Mouse (Mus musculus): ENCODE measurements around the gene Bfar.
"Not testable (repeated sequence)": the region's sequence is repeated elsewhere in the genome, so short reads cannot be mapped to it uniquely, and the experiment has no call there.

The Bfar gene

DNA sequence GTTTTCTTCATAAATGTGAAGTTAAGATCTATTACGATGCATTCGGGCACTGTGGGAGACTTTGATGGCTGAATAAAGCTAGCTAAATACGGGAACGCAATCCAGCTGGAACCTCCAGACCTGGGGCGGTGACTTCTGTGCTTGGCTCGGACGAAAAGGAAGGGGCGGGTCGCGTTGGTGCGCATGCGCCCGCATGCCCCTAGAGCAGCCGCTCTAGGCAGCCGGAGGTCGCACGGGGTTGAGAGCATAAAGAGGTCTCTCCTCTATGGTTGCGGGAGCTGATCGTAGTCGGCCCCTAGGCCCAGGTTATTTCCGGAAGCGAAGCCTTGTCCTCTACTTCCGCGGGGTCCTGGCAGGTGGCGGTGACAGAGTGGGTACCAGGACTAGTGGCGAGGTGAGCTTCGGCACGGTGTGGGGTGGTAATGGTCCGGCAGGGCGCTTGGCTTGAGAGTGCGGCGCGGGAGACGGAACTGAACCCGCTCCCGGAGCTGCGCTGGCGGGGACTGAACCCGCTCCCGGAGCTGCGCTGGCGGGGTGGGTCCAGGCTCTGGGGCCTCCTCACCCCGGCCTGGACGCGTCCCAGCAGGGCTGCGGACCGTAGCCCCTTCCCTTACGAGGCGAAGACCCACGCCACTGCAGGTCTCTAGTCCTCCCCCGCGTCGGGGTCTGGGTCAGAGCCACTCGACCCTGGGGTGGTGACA is at the start of gene Bfar, which contains the start of gene 3110001I22Rik:
TSS of gene Bfar (plus strand) at position 174 of the 701 bp plus-strand sequence.
TSS of gene 3110001I22Rik (plus strand) at position 245 of the 701 bp plus-strand sequence.
- in situ Hi-C loops (cut with MboI, MseI) = loop anchor here (10.0 kb wide), 1 partner anchor 493 kb away; the partner anchor contains the start of genes Marf1 and Nde1

DNA sequence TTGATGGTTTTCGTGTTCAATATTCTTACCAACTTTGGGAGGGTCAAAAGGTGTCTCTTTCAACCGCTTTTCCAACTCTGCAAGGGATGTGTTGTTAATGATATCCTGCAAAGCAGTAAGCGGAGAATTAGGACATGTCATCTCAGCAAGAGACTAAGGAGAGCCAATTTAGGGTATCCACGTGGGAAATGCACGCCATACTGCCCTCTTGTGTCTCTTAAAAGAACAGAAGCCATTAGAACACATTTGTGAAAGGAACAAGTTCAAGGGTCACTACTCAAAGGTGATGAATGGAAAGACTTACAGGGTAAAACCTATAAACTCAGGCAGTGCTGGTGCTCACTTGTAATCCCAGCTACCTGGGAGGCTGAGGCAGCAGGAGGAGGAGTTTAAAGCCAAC is 43.3 kb upstream of the Bfar start:
- in situ Hi-C loops (cut with MboI, MseI) = no loop called here

DNA sequence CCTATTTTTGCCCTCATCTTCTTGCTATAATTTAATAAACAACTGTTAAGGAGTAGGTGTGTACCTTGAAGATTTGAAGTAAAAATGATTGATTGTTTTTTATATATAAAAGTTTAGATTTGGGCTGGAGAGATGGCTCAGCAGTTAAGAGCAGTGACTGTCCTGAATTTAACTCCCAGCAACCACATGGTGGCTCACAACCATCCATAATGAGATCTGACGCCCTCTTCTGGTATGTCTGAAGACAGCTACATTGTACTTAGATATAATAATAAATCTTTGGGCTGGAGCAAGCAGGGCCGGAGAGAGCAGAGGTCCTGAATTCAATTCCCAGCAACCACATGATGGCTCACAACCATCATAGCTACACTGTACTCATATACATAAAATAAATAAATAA is 33.5 kb upstream of the Bfar start:
- in situ Hi-C loops (cut with MboI, MseI) = not testable (repeated sequence)

DNA sequence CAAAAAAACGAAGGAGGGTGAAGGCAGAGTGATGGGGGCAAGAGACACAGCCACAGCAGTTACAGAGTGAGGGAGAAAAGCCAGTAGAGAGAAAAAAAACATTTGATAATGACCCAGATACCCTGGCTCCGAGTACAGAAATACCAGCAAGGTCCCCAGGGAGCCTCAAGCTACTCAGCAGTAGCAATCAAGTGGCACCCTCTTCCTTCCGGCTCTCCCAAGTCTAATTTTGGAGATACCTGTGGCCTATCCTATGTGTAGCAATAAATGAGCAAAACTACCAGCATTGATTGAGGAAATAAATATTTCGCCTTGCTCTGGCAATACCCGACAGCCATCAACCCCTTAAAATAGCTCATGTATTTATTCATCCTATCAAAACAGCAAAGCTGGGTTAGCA is 32.1 kb upstream of the Bfar start:
- in situ Hi-C loops (cut with MboI, MseI) = no loop called here

DNA sequence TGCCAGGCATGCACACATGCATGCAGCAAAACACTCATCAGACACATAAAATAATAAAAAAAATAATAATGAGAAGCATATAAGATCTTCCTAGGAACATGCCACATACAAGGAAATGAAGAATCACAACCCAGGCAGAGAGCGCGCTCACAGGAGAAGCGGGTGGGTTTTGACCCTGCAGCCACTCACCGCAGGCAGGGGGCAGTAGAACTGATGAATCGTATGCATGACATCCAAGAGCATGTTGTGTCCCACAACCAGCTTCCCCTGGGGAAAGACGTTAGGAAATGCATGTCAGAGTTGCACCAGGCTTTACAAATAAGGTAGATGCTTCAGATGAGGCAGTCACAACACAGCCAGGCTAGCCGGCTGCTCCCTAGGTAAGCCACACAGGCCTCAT is 31.6 kb upstream of the Bfar start:
- in situ Hi-C loops (cut with MboI, MseI) = no loop called here

DNA sequence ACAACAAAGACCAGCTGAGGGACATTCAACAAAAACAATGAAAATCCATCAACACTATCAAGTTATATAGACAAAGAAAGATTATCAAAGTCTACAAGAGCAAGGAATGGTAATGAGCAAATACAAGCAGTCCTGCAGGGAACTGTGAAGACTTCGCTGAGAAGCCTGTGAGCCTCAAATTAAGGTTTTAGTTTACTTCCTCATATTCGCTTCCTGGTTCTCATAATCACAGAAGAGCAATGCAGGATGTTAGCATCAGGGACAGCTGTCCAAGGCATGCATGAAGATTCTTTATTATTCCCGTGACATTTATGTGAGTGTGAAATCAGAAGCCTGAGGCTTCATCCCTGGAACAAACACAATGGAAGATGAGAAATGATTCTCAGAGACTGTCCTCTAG is 27.2 kb upstream of the Bfar start:
- in situ Hi-C loops (cut with MboI, MseI) = no loop called here

DNA sequence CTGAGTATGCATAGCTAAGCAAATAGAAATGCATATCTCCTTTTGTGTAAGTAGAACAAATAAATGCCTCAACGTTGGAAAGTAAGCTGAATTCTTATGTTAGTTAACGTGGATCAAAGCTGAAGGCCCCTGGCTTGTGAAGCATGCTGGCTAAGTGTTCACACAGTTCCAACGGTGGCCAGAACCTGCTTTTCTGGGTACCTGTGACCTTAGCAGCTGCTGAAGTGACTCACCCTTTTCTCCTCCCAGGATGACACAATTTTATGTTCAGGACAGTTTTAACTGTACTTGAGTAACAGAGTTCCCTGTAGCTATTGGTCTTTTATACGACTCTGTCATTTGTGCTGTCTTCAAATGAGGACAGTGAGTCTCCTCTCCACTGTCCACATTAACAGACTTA is 25.7 kb upstream of the Bfar start:
- in situ Hi-C loops (cut with MboI, MseI) = no loop called here

DNA sequence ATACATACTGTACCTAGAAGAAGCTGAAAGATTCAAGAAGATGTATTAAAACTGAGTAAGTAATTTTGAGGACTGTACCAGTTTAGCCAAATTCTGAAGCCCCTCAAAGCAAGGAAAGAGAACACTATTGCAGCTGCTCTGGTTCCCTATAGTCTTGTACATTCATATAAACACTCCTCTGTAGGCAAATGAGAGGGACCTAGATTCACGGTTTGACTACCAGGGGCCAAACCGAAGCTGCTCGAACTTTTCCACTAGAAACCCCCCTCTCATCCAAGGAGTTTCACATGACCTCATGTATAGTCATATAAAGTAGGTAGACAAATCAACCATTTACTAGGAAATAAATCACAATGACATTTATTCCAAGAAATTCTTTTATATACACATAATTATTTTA is 12.8 kb upstream of the Bfar start:
- in situ Hi-C loops (cut with MboI, MseI) = no loop called here

DNA sequence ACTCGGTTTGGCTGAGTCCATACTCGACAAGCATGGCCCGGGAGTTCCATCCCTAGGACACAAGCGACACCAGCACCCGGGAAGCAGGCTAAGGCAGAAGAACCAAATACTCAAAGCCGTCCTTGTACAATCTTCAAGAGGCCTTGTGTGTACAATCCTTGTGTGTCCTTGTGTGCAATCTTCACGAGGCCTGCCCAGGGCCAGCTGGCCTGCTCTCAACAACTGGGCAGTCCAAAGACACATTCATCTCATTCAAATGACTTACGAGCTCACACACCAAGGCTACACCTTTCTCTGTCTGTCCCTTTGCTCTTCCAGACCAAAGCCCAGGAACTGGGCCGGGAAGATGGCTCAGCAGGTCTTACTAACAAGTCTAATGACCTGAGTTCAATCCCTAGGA is 10.9 kb upstream of the Bfar start:
- in situ Hi-C loops (cut with MboI, MseI) = no loop called here

DNA sequence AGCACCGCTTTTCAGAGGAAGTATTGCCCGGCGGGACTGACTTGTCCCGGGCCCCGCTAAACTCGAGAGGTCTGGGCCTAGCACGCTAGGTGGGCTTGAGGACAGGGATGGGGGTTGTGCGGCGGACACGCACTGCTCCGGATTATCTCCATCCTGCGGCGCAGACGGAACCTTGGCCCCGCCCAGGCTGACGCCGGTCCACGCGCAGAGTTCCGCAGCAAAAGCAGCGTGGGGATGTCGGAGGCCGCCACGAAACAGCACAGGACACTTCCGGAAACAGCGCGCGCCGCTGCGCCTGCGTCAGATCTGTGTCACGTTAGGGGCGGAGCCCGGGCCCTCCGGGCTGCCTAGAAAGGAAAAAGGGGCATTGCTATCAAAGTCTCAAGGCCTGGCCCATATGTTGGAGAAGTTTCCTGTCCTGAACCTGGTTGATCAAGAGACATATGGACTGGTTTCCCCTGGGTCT is 3.7 kb upstream of the Bfar start, which contains the start of gene Parn:
TSS of gene Parn (minus strand) at position 293 of the 466 bp plus-strand sequence.
- in situ Hi-C loops (cut with MboI, MseI) = no loop called here

DNA sequence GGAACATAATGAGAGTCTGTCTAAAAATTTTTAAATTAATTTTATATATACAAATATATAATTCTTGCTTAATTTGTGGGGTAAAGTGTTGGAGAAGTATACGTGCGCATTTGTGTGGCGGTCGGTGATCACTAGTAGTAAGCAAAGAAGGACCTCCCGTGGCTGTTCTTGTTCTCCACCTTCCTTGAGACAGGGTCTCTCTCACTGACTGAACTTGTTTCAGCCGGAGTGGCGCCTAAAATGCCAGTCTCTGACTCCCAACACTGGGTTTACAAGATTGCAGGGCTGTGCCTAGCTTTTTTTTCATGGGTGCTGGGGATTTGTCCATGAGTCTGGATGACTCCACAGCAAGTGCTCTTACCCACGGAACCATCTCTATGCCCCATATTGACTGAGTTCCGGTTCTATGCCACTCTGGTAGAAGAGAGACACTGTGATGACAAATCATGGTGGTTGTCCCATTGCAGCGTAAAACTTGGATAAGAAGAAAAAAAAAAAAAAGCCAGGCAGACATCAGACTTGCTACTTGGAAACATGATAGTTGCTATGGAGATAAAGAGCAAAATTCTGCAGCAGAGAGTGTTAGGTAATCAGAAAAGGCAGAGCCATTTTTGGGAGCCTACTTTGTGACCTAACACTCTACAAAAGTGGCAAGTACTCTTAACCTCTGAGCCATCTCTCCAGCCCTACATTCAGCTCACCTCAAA is 3.1 kb upstream of the Bfar start:
- in situ Hi-C loops (cut with MboI, MseI) = no loop called here

DNA sequence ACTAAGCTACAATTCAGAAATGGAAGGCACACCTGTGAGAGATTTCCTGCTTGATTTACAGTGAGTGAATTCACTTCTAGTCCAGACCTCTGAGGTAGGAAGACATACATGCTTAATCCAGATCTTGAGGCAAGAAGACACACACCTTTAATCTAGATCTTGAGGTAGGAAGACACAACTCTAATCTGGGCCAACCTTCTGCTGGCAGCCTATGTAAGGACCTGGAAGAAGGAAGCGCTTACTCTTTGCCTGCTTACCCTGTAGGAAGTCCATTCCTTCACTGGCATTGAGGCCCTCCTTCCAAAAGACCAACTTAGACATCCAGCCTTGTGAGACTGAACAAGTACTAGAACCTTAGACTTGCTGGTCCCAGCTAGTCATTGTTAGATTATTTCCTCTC is 2.4 kb upstream of the Bfar start:
- in situ Hi-C loops (cut with MboI, MseI) = no loop called here

DNA sequence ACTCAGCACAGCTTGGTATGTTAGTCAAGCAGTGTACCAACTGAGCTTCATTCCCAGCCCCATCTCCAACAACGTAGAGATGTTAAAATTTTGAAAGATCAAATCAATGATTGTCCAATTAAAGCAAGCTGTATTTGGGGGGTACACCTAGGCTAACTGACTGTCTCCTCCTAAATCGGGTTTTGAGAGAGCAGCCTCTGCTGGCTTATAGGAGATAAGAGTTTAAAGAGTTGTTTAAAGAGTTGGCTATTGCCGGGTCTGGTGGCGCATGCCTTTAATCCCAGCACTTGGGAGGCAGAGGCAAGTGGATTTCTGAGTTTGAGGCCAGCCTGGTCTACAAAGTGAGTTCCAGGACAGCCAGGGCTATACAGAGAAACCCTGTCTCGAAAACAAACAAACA is 762 bp upstream of the Bfar start:
- in situ Hi-C loops (cut with MboI, MseI) = loop anchor here (10.0 kb wide), 1 partner anchor 494 kb away; the partner anchor contains the start of genes Marf1 and Nde1

DNA sequence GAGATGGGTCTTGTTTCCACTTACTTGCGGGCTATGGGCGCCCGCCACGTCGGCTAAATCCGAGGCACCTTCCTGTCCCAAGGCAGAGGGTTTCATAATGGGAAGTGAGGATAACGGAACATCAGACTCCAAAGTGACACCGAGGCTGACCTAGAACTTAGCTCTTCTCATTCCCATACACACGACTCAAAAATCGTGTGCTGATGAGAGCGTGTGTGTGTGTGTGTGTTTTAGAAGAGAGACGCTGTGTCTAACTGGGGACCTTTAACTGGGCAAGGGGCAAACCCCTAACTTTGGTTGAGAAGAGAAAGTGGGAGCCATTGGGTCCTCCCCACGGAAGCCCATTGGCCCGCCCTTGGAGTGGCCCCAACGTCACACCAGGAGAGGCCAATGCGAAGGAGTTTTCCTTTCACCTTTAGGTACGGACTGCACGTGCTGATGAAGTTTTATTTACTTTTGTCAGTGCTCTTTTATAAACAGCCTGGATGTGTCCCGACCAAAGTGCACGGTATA is 784 bp downstream of the Bfar start:
- in situ Hi-C loops (cut with MboI, MseI) = loop anchor here (10.0 kb wide), 1 partner anchor 492 kb away; the partner anchor contains the start of genes Marf1 and Nde1

DNA sequence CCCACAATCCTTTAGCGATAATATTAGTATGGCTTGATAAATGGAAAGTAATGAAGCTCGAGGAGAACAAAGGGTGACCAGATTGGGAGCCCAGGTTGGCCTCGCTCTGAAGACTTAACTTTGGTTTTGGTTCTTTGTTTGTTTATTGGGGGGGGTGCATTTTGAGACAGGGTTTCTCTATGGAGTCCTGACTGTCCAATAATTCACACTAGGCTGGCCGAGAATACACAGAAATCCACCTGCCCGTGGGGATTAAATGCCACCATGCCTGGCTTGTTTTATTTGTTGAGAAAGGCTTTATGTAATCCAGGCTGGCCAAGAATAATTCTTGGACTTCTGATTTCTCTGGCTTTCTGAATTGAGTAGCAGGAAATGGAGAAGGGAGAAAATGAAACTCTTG is 1.5 kb downstream of the Bfar start:
- in situ Hi-C loops (cut with MboI, MseI) = loop anchor here (10.0 kb wide), 1 partner anchor 492 kb away; the partner anchor contains the start of genes Marf1 and Nde1

DNA sequence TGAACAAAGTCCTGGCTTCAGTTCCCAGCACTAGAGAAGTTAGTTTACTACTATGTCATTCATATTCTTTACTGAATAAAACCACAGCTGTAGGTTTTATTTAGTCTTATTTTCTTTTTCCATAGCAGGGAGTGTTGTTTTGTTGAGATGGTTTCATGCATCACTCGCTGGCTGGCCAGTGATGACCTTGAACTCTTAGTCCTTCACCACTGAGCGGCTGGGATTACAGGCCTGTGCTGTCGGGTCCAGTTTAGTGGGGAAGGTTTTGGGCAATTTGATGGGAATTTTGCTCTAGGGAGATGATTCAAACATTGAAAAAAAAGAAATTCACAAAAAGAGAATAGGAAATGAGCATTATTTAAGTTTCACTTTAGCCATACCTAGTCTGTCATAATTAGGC is 2.9 kb downstream of the Bfar start:
- in situ Hi-C loops (cut with MboI, MseI) = loop anchor here (10.0 kb wide), 1 partner anchor 490 kb away; the partner anchor contains the start of genes Marf1 and Nde1

DNA sequence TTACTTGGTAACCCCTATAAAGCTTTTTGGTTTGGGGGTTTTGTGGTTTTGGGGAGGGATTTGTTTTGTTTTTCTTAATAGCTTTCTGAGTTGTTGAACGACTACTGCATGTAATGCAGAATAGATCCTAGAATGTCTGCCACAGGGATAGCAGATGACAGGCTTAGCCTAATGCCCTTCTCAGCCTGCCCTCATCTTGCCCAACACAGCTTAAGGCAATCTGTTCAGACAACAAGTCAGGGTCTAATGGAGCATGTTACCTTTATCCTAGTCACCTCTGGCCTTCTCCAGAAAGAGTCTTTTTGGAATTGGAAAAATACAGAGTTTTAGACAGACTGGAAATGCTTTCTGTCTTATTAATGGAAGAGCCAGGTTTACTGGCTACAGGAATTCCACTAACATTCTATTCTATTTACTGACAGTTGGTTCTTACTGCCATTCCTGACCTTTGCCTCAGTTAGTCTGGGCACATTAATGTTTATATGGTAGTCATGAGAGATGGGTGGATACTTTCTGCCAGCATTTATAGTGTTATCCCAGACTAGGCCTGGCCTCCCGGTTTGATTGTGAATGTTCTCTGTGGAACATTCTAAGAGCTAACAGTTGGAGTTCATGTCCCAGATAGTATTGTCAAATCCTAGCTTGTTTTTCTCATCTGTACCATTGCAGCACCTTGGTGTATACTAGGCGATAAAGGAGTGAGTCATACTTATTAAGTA is 7.1 kb downstream of the Bfar start:
- in situ Hi-C loops (cut with MboI, MseI) = loop anchor here (10.0 kb wide), 1 partner anchor 486 kb away; the partner anchor contains the start of genes Marf1 and Nde1

DNA sequence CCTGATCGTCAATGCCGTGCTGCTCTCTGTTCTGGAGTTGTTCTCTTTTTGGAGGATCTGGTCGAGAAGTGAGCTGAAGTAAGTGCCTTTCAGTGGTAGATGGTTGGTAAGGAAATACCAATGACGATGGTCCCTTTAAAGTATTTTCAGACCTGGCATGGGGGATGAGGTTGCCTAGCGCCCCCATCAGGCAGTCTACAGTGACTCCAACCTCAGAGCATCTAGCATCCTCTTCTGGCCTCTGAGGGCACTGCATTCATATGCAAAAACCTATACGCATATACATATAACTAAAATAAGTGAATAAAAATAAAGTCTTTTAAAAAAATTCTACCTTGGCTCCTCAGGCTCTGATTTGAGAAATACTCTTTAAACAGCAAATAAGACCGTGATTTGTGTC is 27.3 kb downstream of the Bfar start:
- in situ Hi-C loops (cut with MboI, MseI) = no loop called here

DNA sequence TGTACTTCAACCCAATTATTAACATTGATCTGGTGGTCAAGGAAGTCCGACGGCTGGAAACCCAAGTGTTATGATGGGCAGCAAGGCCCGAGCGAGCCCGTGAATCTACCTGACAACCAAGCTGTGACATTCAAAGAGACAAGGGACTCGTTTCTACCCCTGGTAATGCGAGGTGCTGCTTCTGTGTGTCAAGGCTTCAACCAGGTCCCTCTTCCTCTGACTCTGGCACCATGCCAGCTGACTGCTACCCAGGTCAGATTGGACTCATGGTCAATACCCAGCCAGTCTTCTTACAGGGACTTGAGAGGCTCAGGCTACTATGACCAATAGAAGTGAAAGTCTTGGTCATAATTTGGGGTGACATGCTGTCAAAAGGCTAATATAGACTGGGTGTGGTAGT is 30.5 kb downstream of the Bfar start:
- in situ Hi-C loops (cut with MboI, MseI) = no loop called here

DNA sequence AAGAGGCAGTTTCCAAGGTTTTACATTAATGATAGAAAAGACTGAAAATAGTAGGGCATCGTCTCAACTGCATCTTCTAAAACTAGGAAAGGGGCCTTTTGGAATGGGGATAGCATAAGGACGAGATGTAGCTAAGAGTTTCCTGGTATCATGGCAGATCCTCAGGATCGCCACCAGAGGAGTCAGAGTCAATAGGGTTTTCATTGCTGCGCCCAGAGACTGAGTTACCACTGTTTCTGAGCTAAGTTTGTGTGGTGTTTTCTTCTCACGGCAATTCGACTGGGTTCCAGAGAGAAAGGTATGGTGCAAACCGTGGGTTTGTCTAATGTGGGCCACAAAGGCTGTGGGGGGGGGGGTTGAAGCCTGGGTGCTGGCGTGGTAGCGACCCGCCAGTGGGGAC is 33.0 kb downstream of the Bfar start:
- in situ Hi-C loops (cut with MboI, MseI) = no loop called here

DNA sequence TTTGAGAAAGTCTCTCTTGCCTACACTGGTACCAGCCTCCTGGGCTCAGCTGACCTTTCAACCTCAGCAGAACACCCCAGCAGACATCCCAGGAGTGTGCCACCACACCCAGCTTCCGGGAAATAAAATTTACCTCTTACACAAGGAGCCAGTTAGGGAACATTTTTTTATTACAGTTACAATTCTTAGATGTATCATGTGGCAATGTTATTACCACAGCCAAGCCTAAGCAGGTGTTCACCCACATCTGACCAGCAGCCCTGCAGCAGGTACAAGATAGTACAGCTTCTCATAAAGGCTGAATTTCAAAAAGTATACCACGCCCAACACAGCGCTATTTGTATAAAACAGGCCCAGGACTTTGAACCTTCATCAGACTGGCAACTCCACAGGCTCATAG is 43.3 kb downstream of the Bfar start:
- in situ Hi-C loops (cut with MboI, MseI) = no loop called here
